Mouse (Mus musculus) monocyte, adult 5-6 weeks (primary cell): ENCODE data around the gene BC005624. TPM values are rescaled to one million over a fixed set of nuclear protein-coding genes. Genes with fewer than 3 reads are reported as not detected.
A peak's percentile ranks its signal among the peaks of the same experiment; 100 is the strongest.
"Not testable (repeated sequence)": the region's sequence is repeated elsewhere in the genome, so short reads cannot be mapped to it uniquely, and the experiment has no call there.

Source experiments
- ATAC-seq: fragments of 153-309, 156-312 bp; replicated peaks from 2 replicates; pipeline ENCODE4 v1.8.0; 2017; ENCODE audit warnings: mild to moderate bottlenecking; ENCODE audit not compliant: low TSS enrichment, insufficient number of reproducible peaks, severe bottlenecking, poor library complexity, low FRiP score
- total RNA-seq: library from RNA; stranded (forward); fragments of 200-1000, 200-491, 200-594 nt; gene quantifications from 3 replicates; pipeline ENCODE4 v1.2.3, GENCODE M21; 2017

The BC005624 gene
- total RNA-seq, 1 experiment from 2014 or later = 141 TPM

DNA sequence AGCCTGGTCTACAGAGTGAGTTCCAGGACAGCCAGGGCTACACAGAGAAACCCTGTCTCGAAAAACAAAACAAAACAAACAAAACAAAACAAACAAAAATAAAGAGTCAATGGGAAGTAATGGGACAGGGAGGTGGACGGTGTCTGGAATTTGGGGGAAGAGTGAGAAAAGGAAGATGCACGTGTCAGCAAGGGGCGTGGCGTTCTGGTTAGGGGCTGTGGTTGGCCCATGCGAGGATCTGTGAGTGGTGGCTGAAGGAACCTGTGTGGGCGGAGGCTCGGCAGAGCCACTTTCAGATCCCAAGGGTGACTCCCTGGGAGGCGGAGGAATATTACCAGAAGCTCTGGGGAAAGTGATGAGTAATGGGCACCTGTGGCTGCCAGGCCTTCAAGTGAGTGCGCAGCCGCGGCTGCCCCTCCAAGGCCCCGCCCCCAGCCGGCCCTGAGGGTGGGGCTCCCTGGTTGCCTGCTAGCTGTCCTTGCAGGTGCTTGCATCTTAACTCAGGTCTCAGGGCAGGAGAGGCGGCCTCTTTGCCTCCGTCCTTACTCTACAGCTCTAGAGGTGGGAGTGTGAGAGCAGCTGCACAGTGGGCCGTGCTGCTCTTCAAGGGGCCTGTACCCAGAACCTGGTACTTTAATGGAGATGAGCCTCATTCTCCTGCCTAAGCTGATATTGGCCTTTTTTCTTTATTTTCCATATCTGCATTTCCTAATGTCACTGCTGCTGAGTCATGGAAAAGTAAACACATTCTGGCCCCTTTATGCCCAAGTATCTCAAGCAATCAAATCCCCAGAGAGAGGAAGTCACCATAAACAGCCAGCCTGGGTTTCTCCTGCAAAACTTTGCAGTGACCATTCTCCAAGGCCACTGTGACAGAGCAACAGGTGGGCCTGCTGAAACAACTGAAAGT, 3.4 kb upstream of the BC005624 start:
- ATAC-seq = no peak

DNA sequence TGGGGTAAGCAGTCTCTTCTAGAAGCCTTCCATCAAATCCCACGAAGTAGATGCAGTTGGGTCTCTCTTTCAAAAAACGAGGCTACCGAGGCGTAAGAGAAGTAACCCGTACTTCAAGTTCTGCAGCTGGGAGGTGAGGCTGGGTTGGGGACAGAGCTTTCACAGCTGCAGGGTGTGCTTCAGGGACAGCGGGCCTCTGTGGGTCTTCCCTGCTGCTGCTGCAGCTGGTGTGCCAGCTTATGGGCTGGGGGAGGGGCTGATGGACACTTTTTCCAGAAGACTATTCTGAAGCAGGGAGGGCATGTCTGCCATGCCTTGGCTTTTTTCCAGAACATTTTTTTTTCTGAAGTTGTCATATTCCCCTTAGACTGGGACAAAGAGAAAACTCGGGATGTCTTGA, 1.0 kb upstream of the BC005624 start:
- ATAC-seq = no peak

DNA sequence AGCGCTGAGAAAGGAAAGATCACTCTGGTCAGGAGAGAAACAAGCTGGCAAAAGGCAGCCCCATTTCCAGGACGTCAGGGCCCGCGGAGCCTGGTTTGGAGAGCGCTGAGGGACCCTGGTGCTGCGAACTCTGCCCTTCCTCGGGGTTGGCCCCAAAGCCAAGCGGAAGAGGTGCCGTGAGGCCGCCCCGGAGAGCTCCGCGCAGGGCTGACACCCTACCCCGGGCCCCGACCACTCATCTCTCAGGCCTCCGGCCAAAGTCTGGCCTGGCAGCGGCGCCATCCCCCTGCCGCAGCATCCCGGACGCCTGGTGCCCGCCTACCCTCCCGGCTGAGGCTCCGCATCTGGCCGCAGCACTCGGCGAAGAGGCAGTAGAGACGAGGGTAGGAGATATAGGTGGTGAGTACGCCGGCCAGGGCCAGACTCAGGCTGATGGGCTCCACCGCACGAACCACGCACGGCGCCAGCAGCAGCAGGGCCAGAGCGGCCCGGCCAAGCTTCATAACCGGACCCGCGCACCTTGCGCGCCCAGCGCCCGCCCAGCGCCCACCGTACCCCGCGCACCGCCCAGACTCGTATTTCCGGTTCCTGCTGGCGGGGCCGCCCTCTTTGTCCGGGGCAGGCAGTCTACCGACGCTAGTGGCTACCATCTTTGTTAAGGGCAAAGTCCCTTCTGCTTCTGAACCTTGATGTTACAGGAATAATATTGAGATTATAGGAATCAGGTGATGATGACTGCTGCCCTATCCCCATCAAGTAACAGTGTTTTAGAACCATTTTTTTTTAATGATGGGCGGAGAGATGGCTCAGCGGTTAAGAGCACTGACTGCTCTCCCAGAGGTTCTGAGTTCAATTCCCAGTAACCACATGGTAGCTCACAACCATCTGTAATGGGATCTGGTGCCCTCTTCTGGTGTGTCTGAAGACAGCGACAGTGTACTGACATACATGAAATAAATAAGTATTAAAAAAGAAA, 14.4 kb downstream of the BC005624 start, which contains the start of gene Tor1a:
Gene Tor1a, minus strand, starts transcription at position 582 of the 976 bp plus-strand sequence.
- ATAC-seq = peak; percentile 71

DNA sequence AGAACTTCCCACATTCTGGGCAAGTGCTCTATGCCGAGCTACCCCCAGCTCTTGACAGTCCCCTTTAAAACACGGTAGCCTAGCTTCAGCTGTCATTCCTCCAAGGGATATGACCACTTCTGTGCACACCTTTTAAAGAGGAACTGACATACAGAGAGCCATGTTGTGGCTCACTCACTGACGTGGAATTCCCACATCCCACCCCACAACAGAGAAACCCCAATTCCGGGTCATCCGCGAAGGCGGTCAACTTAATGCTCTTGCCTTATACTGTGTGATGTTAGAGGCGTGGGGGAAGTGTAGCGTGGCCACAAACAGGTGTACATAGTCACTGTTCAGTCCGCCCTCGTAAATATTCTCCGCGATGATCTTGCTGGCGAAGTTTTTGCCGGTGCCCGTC, 15.2 kb downstream of the BC005624 start:
- ATAC-seq = peak; percentile 25; the same call in 1 of the 2 replicates

DNA sequence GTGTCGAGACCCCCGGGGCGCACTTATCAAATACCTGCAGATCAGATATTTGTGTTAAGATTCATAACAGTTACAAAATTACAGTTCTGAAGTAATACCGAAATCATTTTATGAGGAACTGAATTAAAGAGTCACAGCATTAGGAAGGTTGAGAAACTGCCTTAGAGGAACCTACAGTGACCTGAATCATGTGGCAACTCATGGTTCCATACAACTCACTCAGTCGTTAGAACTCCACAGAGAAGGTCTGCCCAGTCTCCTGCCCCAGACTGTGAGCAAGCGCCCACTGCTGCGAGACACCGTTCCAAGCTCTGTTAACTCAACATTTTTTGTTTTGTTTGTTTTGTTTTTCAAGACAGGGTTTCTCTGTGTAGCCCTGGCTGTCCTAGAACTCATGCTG, 16.4 kb downstream of the BC005624 start:
- ATAC-seq = peak; percentile 67

DNA sequence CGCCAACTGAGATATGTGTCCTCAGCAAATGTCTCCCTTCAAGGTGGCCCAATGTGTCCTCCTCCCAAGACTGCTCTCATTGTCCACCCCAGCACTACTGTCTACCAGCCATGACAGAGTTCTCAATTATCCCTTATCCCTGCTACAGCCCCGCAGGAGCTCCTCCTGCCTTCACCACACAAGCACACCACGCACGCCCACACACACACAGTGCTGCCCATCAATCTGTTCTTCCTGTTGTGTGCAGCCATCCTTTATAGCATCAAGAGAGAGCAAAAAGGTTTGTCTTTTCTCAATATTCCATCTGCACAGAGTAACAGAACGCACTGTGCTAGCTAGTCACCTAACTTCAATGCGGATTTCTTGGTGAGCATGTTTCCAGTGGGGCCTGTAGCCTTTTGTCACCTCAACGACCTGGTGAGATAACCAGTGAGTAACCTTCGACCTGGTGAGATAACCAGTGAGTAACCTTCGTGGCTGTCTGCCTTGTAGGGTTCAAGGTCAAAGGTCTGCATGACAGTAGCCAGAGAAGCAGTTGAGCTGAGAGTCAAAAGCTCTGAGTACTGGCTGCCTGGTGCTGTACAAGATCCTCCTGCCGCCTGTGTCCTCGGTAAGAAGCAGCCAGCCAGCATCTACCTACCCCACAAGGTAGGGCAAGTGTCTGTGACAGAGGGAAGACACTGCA, 19.3 kb downstream of the BC005624 start:
- ATAC-seq = no peak

DNA sequence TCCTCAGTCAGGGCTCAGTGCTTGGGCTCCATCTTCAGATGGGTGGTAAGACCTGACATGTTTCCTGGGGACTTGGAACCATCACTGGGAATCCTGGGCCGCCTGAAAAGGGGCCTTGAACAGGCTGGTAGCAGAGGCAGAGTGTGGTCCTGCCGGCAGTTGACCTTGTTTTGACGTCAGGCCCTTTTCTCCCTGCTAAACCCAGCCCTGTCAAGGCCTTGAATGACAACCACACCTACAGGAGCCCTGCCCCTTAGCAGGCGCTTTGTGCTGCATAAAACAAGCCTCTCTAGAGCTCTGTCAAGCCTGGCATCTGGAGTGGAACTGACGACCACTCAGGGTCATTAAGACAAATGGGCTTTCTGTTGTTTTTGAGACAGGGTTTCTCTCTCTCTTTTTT, 22.1 kb downstream of the BC005624 start:
- no peak for ATAC-seq

DNA sequence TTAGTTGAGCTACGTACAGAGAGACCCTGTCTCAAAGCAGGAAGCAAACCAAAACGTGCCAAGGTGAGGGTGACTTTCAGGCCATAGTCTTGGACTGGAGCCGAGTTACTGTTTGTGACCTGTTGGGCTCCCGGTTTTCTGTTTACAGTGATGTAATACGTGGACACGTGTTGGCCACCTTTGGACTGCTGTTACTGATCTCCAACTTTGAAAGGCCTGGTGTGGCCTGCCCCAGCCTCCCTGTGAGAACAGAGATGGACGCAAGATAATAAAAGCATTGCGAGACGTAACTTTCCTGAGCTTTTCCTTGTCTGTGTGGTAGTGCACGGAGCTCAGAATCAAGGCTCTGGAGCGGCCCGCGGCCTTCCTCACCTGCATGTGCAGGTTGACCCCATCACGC, 23.3 kb downstream of the BC005624 start:
- no peak for ATAC-seq

DNA sequence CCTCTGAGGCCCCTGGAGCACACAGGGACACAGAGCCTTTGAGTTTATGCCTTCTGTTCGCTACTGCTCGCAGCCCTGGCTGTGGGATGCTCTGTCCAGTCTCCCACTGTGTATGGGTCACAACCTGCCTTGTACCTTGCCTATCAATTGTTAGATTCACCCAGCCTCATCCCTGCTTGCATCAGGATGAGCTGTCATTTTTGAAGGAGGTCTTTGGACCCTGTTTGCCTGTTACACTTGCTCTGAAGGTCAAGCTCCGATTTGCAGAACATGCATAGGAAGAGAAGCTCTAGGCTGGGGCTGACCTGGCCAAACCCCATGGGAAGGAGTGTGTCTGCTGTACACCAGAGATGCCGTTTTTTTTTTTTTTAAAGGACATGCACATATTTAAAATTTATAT, 24.5 kb downstream of the BC005624 start:
- no peak for ATAC-seq

DNA sequence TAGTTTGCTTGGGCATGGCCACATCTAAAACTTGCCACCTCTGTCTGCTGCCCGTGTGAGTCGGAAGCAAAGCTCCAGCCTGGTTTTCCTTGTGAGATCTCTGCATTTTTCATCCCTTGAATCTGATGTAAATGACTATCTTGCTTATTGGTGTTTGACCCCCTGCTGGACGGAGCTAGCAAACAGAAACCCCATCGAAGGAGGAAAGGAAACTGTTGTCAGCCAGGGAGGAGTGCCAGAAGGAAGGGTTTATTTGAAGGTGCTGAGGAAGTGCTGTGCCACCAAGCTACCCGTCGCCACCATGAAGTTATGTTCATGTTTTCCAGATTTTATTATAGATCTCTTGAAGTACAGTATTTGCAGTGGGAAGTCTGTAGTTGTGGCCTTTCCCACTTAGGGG, 27.2 kb downstream of the BC005624 start:
- no peak for ATAC-seq

DNA sequence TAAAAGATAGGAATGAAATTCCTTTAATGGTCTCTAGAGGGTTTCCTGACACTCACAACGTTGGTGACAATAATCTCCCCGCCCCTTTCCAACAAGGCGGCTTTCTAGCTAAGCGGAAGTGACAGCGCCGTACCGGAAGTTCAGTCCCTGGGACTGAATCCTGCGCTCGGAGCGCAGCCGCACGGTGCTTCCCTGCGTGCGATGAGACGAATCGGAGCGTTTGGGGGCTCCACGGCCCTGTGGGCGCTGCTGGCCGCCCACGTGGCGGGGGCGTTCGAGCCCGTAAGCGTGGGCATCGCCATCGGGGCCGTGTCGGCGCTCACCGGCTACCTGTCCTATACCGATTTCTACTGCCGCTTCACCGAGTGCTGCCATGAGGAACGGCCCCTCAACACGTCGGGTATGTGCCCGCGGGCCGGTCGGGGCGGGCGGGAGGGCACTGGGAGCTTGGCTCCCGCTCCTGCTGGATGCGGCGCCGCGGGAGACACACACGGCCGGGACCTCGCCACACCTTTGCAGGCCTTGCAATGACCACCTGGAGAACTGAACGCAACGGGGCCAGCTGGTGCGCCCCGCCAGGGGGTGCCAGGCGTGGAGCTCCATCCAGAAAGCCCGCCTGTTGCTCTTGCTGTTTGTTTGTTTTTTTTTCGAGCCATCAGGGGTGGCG, 29.0 kb downstream of the BC005624 start, which contains the start of gene Tor1b:
Gene Tor1b, plus strand, starts transcription at position 136 of the 667 bp plus-strand sequence.
- peak; percentile 90 for ATAC-seq

DNA sequence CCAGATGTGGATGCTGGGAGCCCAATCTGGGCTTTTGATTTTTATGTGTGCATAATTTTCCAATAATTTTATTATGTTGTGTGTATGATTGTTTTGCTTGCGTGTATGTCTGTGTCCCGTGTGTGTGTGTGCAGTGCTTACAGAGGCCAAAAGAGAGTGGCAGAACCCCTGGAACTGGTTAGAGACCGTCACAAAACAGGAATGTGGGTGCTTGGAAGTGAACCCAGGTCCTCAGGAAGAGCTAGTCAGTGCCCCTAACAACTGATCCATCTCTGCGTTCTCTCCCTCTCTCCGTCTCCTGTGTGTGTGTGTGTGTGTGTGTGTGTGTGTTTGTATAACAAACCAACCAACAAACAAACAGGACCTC, 29.6 kb downstream of the BC005624 start:
- no peak for ATAC-seq

DNA sequence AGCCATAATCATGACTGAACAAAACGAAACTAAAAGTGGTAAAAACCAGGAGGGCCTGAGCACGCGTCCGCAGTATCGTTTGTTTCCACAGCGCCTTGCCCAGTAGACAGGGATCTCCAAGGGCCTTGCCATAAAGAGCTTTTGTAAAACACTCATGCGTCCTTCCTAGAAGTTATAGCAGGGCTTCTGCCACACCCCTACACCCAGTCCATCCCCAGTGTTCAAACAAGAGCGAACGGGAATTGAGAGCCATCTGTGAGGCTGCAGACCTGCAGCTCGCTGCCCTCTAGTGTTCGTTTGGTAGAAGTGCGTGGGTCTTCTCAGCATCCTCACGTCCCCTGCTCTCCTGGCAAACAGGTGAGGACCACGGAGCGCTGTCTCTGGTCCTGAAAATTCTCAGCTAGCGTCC, 39.4 kb downstream of the BC005624 start:
- peak; percentile 95 for ATAC-seq

DNA sequence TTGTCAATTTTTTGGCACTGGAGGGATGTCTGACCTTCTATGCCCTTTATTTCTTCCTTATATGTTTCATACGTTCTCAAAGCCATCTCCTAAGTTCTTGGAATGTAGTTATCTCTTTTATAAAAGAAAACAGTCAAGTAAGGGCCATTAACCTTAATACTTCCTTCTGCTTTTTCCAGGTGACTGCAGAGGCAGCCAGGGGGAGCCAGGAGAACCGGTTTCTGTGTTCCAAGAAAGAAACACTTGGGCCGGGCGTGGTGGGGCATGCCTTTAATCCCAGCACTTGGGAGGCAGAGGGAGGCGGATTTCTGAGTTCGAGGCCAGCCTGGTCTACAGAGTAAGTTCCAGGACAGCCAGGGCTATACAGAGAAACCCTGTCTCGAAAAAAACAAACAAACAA, 39.9 kb downstream of the BC005624 start:
- ATAC-seq = not testable (repeated sequence)

DNA sequence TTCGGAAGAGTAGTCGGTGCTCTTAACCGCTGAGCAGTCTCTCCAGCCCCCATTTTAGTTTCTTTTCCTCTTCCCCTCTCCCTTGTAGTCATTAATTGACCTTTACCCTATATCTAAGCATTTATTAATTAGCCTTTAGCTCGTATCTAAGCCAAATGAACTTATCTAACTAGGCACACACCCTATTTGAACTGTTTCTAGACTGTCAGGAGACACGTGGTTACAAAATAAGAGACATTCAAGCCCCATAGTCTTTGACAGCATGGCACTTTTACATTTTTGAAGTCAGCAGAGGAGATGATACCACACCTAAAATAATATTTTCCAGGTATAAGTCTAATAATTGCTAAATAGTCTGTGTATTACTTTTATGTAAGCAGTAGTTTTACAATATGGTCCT, 40.4 kb downstream of the BC005624 start:
- no peak for ATAC-seq

DNA sequence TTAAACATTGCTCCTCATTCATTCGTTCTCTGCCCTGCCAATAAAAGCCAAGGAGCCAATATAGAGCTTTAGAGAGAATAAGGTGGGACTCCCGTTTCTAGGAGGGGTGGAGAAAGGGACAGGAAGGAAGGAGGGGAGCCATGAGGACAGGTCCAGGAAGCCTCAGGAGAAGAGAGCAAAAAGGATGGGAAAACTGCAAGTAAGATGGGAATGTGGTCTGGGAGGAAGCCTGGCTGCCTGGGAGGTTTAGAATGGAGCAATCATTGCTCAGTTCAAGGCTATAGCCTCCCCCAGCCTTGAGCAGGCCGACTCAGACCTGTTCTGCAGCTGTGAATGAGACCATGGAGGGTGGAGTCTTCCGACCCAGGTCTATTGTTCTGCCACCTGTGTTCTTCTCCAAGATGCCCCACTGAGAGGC, 43.4 kb downstream of the BC005624 start:
- no peak for ATAC-seq

DNA sequence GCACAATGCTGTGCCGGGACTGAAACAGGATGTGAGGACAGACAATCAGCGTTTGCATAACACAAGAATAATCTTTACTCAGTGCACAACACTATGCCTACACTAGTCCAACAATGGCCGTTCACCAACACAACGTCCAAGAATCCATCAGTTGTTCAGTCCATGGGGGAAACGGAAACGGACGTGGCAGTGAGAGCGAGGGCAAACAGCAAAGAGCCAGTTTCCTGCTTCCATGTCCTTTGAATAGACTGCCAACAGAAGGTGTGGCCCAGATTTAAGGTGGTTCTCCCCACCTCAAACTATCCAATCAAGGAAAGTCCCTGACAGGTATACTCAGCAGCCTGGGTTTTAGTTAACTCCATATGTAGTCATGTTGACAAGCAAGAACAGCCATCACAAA, 44.3 kb downstream of the BC005624 start:
- ATAC-seq = no peak

DNA sequence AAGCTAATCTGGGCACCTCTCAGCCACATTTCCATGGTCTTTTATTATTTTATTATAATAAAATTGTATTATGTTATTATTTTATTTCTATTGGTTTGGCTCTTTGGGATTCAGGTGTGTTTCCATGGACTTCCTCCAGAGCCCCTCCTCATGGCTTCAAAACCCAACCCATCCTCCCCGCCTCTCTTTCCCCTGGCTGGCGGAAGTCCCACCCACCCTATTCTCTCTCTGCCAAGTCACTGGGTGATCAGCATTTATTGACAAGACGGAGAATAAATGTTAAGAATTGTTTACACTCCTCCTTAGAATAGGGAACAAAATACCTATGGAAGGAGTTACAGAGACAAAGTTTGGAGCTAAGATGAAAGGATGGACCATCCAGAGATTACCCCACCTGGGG, 45.2 kb downstream of the BC005624 start:
- no peak for ATAC-seq
